Mouse (Mus musculus) liver, embryonic 14.5 days (tissue): ENCODE results near the gene Prtn3.

Source experiments
- CTCF ChIP-seq: IDR thresholded peaks from 2 replicates; pipeline ENCODE4 v1.5.1; 2016; ENCODE audit warnings: antibody characterized with exemption, low read depth, control low read depth
- EP300 ChIP-seq: IDR thresholded peaks from 2 replicates; pipeline ENCODE4 v1.6.1; 2016; ENCODE audit warnings: antibody characterized with exemption, low read depth

DNA sequence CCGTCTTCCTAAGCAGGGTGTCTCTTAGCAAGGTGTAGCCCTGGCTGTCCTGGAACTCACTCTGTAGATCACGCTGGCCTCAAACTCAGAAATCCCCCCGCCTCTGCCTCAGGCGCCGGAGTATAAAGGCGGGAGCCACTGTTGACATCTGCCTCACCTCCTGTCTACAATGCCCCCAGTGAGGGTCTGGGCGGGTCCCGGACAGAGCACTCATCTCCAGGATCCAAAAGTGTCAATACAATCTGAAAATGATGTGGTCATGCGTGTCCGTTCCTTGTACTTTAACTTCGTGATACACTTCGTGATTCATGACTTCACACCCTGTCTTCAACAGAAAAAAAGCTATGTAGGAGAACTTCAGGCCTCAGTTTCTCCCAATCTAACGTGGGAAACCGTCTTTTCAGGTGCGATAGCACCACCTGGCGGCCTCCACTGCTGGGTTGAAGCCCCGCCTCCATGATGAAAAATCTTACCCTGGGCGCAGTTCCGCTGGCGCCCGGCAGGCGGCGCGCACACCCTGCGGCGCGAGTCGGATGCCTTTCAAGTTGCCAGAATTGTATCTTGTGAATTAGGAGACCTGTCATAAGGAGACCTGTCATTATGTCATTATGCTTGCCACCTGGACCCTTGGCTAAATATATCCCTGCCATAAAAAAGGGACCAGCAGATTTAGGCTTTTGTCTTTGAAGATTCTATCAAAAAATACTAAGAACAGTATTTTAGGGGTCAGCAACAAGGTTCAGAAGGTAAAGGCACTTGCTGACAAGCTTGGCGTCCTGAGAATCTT lies 50.9 kb downstream of the Prtn3 start:
- TF ChIP-seq CTCF: peak; percentile 100
- TF ChIP-seq EP300: 0 out of 2 replicates have a peak, but pooled peaks have one; percentile 32
